Mouse (Mus musculus) frontal cortex, postnatal 25 days (tissue): Measurements from ENCODE around the gene Chst15.
A peak's percentile ranks its signal among the peaks of the same experiment; 100 is the strongest.

ENCODE experiments used
- DNase-seq, 2 experiments: peaks; one replicate each; pipeline ENCODE4 v3.0.0; 2022; ENCODE audit warnings: low spot score in 2 of 2

The Chst15 gene

GRCm38 (mm10) chr7:132263186-132263585 is 53.8 kb downstream of the Chst15 start:
- DNase-seq, result no peak

GRCm38 (mm10) chr7:132262696-132263095 is 54.3 kb downstream of the Chst15 start:
- DNase-seq, result no peak

GRCm38 (mm10) chr7:132261885-132262284 is 55.1 kb downstream of the Chst15 start:
- no peak for DNase-seq

- no peak for DNase-seq
Measured at GRCm38 (mm10) chr7:132260632-132261031, 56.4 kb downstream of the Chst15 start.

GRCm38 (mm10) chr7:132258817-132259216 is 58.2 kb downstream of the Chst15 start:
- DNase-seq, result no peak

GRCm38 (mm10) chr7:132258216-132258615 is 58.8 kb downstream of the Chst15 start:
- DNase-seq, result no peak

- DNase-seq, result peak; percentile 31
Measured at GRCm38 (mm10) chr7:132253513-132253912, 63.5 kb downstream of the Chst15 start.

GRCm38 (mm10) chr7:132253078-132253477 is 64.0 kb downstream of the Chst15 start:
- DNase-seq, result no peak

GRCm38 (mm10) chr7:132249563-132250119 is 67.4 kb downstream of the Chst15 start:
- no peak for DNase-seq

GRCm38 (mm10) chr7:132247567-132247966 is 69.5 kb downstream of the Chst15 start:
- DNase-seq, result no peak

- no peak for DNase-seq
Measured at GRCm38 (mm10) chr7:132247091-132247490, 69.9 kb downstream of the Chst15 start.

GRCm38 (mm10) chr7:132245730-132246129 is 71.3 kb downstream of the Chst15 start:
- DNase-seq, result no peak

- no peak for DNase-seq
Measured at GRCm38 (mm10) chr7:132244637-132245036, 72.4 kb downstream of the Chst15 start.

GRCm38 (mm10) chr7:132243225-132243624 is 73.8 kb downstream of the Chst15 start:
- no peak for DNase-seq

- no peak for DNase-seq
Measured at GRCm38 (mm10) chr7:132242617-132243141, 74.3 kb downstream of the Chst15 start.

- DNase-seq, result no peak
Measured at GRCm38 (mm10) chr7:132238921-132239320, 78.1 kb downstream of the Chst15 start.

- DNase-seq, result no peak
Measured at GRCm38 (mm10) chr7:132237191-132237590, 79.8 kb downstream of the Chst15 start.

GRCm38 (mm10) chr7:132236789-132237188 is 80.2 kb downstream of the Chst15 start:
- no peak for DNase-seq

- DNase-seq, result no peak
Measured at GRCm38 (mm10) chr7:132234250-132234649, 82.8 kb downstream of the Chst15 start.

- no peak for DNase-seq
Measured at GRCm38 (mm10) chr7:132233732-132234131, 83.3 kb downstream of the Chst15 start.

GRCm38 (mm10) chr7:132232937-132233336 is 84.1 kb downstream of the Chst15 start:
- DNase-seq, result no peak

GRCm38 (mm10) chr7:132231476-132231875 is 85.6 kb downstream of the Chst15 start:
- no peak for DNase-seq

- DNase-seq, result no peak
Measured at GRCm38 (mm10) chr7:132230961-132231360, 86.1 kb downstream of the Chst15 start.

GRCm38 (mm10) chr7:132227075-132227640 is 89.9 kb downstream of the Chst15 start:
- no peak for DNase-seq
